Mouse (Mus musculus): ENCODE data around the gene Gm8082.
"Not testable (repeated sequence)": the region's sequence is repeated elsewhere in the genome, so short reads cannot be mapped to it uniquely, and the experiment has no call there.

Gm8082 gene

DNA sequence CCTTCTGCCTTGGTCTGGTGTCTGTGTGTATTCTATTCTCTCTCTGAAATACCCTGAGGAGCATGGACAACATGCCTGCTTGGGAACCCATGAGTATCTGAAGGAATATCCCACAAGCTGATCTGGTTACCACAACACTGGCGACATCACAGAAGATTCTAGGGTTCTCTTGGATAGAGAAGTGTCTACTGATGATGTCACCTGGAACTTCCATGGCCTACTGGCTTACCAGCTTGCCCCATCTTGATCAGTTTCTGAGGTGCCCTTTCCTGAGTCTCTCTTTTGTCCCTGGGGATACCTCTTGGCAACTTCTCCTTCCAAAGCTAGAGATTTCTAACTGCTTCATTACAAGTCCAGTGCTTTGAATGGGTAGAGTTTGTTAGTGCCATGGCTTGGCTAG lies at the start of gene Gm8082:
Gene Gm8082 (minus strand): TSS at position 101 of the 400 bp plus-strand sequence.
- not testable (repeated sequence) for DNase-seq

DNA sequence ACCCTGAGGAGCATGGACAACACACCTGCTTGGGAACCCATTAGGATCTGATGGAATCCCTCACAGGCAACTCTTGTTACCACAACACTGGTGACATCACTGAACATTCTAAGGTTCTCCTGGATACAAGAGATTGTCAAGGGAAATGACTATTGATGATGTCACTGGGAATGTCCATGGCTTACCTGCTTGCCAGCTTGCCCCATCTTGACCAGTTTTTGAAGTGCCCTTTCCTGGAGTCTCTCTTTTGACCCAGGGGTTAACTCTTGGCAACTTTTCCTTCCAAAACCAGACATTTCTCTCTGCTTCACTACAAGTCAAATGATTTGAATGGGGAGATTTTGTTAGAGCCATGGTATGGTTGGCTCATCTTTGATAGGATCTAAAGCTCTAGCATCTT lies 22.1 kb upstream of the Gm8082 start, which contains the start of gene Gm10376:
Gene Gm10376 (minus strand): TSS at position 101 of the 400 bp plus-strand sequence.
- DNase-seq: not testable (repeated sequence)

Data from cerebellum, postnatal 14 days (tissue).